Comparison of ENCODE assay signal across 25 mouse cellular contexts in genomic region chr11:4238167-4238566, GRCm38 (mm10). TPM values are rescaled to one million over a fixed set of nuclear protein-coding genes. Genes with fewer than 3 reads are reported as not detected.
A peak's percentile ranks its signal among the peaks of the same experiment; 100 is the strongest.
DNase-seq lines count a peak whose midpoint lies in the region; ATAC-seq and TF ChIP-seq lines count a peak whose summit lies in the region.
"Had no signal": no experiment of that assay in that cellular context is flagged by ENCODE, and none has a peak within 500 bp of the region (broad histone marks: within the 10 kb centered on the region; RNA-seq: fewer than 3 reads in every experiment).

No protein-coding gene starts in this region.

- no peaks in the 10 kb centered on the region for H3K27me3 ChIP-seq in midbrain, embryonic 11.5 days (ENCODE audit: control insufficient read depth, insufficient read depth, low read length)
- no peaks in the 10 kb centered on the region for H3K27me3 ChIP-seq in midbrain, embryonic 15.5 days (replicated peaks)
- H3K27me3 ChIP-seq in E14TG2a.4 (ENCODE audit: insufficient read depth, low read length) (peaks cover 36% of the 10 kb centered on the region), MEL (ENCODE audit: control insufficient read depth in 1 of 2, insufficient read depth in 2 of 2, low read length in 2 of 2) (no peaks in the 10 kb centered on the region)
- no peaks in the 10 kb centered on the region for H3K27me3 ChIP-seq in hindbrain, embryonic 16.5 days (replicated peaks; ENCODE audit: control insufficient read depth, insufficient read depth, low read length)
- H3K27me3 ChIP-seq: forebrain, embryonic 12.5 days; hindbrain, embryonic 13.5 days; midbrain, embryonic 12.5 days; neural tube, embryonic 13.5 days had no signal

- no peak overlapping the region for H3K4me2 ChIP-seq in midbrain, embryonic 11.5 days
- H3K4me2 ChIP-seq in midbrain, embryonic 15.5 days, result no peak overlapping the region
- no peak overlapping the region for H3K4me2 ChIP-seq in hindbrain, embryonic 16.5 days (ENCODE audit: low read length)
- H3K4me2 ChIP-seq: forebrain, embryonic 12.5 days; hindbrain, embryonic 13.5 days; midbrain, embryonic 12.5 days; neural tube, embryonic 13.5 days had no signal

- no peaks in the 10 kb centered on the region for H3K9me3 ChIP-seq in midbrain, embryonic 11.5 days (ENCODE audit: control insufficient read depth, low read length)
- H3K9me3 ChIP-seq in midbrain, embryonic 15.5 days, result no peaks in the 10 kb centered on the region
- H3K9me3 ChIP-seq in E14TG2a.4 (ENCODE audit: low read length) (no peaks in the 10 kb centered on the region), MEL (replicated peaks; ENCODE audit: insufficient read depth, low read length) (no peaks in the 10 kb centered on the region)
- peaks cover 4% of the 10 kb centered on the region for H3K9me3 ChIP-seq in hindbrain, embryonic 16.5 days (ENCODE audit: control insufficient read depth, low read length)
- H3K9me3 ChIP-seq: forebrain, embryonic 12.5 days; heart, embryonic 10.5 days; heart, embryonic 15.5 days; hindbrain, embryonic 13.5 days; midbrain, embryonic 12.5 days; neural tube, embryonic 13.5 days had no signal

- no peaks in the 10 kb centered on the region for H3K4me1 ChIP-seq in midbrain, embryonic 11.5 days (ENCODE audit: control insufficient read depth, insufficient read depth, low read length)
- H3K4me1 ChIP-seq in midbrain, embryonic 15.5 days, result no peaks in the 10 kb centered on the region
- H3K4me1 ChIP-seq in E14TG2a.4 (replicated peaks; ENCODE audit: low read depth, low read length) (peaks cover 80% of the 10 kb centered on the region), MEL (ENCODE audit: control insufficient read depth in 1 of 2, insufficient read depth in 2 of 2, low read length in 2 of 2) (peaks cover 0 to 22% of the 10 kb centered on the region in 2 experiments; a peak in 2 of 4 replicates)
- no peaks in the 10 kb centered on the region for H3K4me1 ChIP-seq in hindbrain, embryonic 16.5 days (ENCODE audit: control insufficient read depth, insufficient read depth, low read depth, low read length)
- H3K4me1 ChIP-seq: heart, embryonic 10.5 days; hindbrain, embryonic 13.5 days; midbrain, embryonic 12.5 days; neural tube, embryonic 13.5 days had no signal

- no peak overlapping the region for H3K9ac ChIP-seq in midbrain, embryonic 11.5 days (ENCODE audit: low read length)
- no peak overlapping the region for H3K9ac ChIP-seq in midbrain, embryonic 15.5 days
- peak overlapping the region; percentile 91 for H3K9ac ChIP-seq in MEL (ENCODE audit: control insufficient read depth, low read depth, low read length, poor library complexity, severe bottlenecking)
- no peak overlapping the region for H3K9ac ChIP-seq in hindbrain, embryonic 16.5 days (ENCODE audit: low read depth, low read length)
- H3K9ac ChIP-seq: forebrain, embryonic 12.5 days; forebrain, postnatal 0 days; heart, embryonic 15.5 days; hindbrain, embryonic 13.5 days; midbrain, embryonic 12.5 days; neural tube, embryonic 13.5 days had no signal

- TF ChIP-seq CTCF in E14TG2a.4 (conservative IDR thresholded peaks at IDR 0.05; ENCODE audit: low read length) (no peak), MEL (IDR thresholded peaks at IDR 0.05 in 2 of 3, conservative IDR thresholded peaks at IDR 0.05 in 1 of 3; ENCODE audit: control insufficient read depth in 1 of 3, insufficient read depth in 1 of 3, low read depth in 2 of 3, low read length in 3 of 3, poor library complexity in 1 of 3, severe bottlenecking in 1 of 3) (no peak)

- peaks cover 24% of the 10 kb centered on the region for H3K79me2 ChIP-seq in MEL (ENCODE audit: control insufficient read depth, insufficient read depth, low read length, poor library complexity)
- peaks cover 22% of the 10 kb centered on the region for H3K79me2 ChIP-seq in macrophage (ENCODE audit: inconsistent target)

- no peak for ATAC-seq in midbrain, embryonic 11.5 days (ENCODE audit: low FRiP score)
- no peak for ATAC-seq in midbrain, embryonic 15.5 days (replicated peaks)
- ATAC-seq in hindbrain, embryonic 16.5 days, result no peak
- ATAC-seq: forebrain, postnatal 0 days; intestine, postnatal 0 days had no signal

- TF ChIP-seq POLR2A in MEL (IDR thresholded peaks at IDR 0.05; ENCODE audit: control insufficient read depth in 1 of 2, insufficient read depth in 1 of 2, low read depth in 1 of 2, low read length in 2 of 2, poor library complexity in 1 of 2), result no peak

- H3K27ac ChIP-seq in midbrain, embryonic 11.5 days (ENCODE audit: low read depth, low read length), result no peak overlapping the region
- H3K27ac ChIP-seq in midbrain, embryonic 15.5 days, result no peak overlapping the region
- H3K27ac ChIP-seq in MEL (ENCODE audit: control insufficient read depth, low read depth, low read length) (peak overlapping the region; percentile 32), macrophage (peak overlapping the region; percentile 93)
- H3K27ac ChIP-seq in hindbrain, embryonic 16.5 days (ENCODE audit: low read depth, low read length), result no peak overlapping the region
- H3K27ac ChIP-seq: forebrain, embryonic 12.5 days; heart, embryonic 10.5 days; heart, embryonic 15.5 days; hindbrain, embryonic 13.5 days; midbrain, embryonic 12.5 days; neural tube, embryonic 13.5 days had no signal

- DNase-seq in midbrain, embryonic 11.5 days (ENCODE audit: low spot score, missing footprints), result peak; percentile 77
- no peak for DNase-seq in MEL (ENCODE audit: low read depth, low spot score)
- DNase-seq: adrenal gland, postnatal 14 days; B cell, adult 2 months; cerebellum, adult 2 months; forebrain, postnatal 0 days; heart, postnatal 36 days; kidney, adult 9 months; kidney, postnatal 10 days; layer of hippocampus, postnatal 36 days; left cerebral cortex, postnatal 4 days; lung, adult 18-20 months had no signal

- H3K4me3 ChIP-seq in midbrain, embryonic 11.5 days (ENCODE audit: low read depth, low read length), result no peak overlapping the region
- H3K4me3 ChIP-seq in midbrain, embryonic 15.5 days, result no peak overlapping the region
- H3K4me3 ChIP-seq in E14TG2a.4 (replicated peaks; ENCODE audit: low read length) (peak overlapping the region; percentile 59), MEL (ENCODE audit: control insufficient read depth in 1 of 2, insufficient read depth in 1 of 2, low read depth in 2 of 2, low read length in 2 of 2) (peak overlapping the region; percentile 82 to 97), macrophage (ENCODE audit: inconsistent target) (peak overlapping the region; percentile 96)
- no peak overlapping the region for H3K4me3 ChIP-seq in hindbrain, embryonic 16.5 days (ENCODE audit: low read length)
- H3K4me3 ChIP-seq: forebrain, embryonic 12.5 days; heart, embryonic 10.5 days; heart, embryonic 15.5 days; hindbrain, embryonic 13.5 days; midbrain, embryonic 12.5 days; neural tube, embryonic 13.5 days had no signal

- no peaks in the 10 kb centered on the region for H3K36me3 ChIP-seq in midbrain, embryonic 11.5 days (ENCODE audit: control insufficient read depth, insufficient read depth, low read length)
- H3K36me3 ChIP-seq in midbrain, embryonic 15.5 days (replicated peaks), result no peaks in the 10 kb centered on the region
- H3K36me3 ChIP-seq in E14TG2a.4 (ENCODE audit: insufficient read depth, low read length), result no peaks in the 10 kb centered on the region
- peaks cover 0 to 6% of the 10 kb centered on the region in 2 experiments; a peak in 2 of 4 replicates for H3K36me3 ChIP-seq in MEL (ENCODE audit: control insufficient read depth in 1 of 2, insufficient read depth in 2 of 2, low read length in 2 of 2)
- peaks cover 12% of the 10 kb centered on the region; the same call in 1 of the 2 replicates for H3K36me3 ChIP-seq in macrophage (ENCODE audit: inconsistent target)
- H3K36me3 ChIP-seq in hindbrain, embryonic 16.5 days (ENCODE audit: control insufficient read depth, insufficient read depth, low read length), result no peaks in the 10 kb centered on the region
- H3K36me3 ChIP-seq: forebrain, embryonic 12.5 days; heart, embryonic 10.5 days; heart, embryonic 15.5 days; hindbrain, embryonic 13.5 days; midbrain, embryonic 12.5 days; neural tube, embryonic 13.5 days had no signal

- no peak for TF ChIP-seq RAD21 in MEL (IDR thresholded peaks at IDR 0.05; ENCODE audit: low read depth, low read length)

- whole genome bisulfite sequencing in midbrain, embryonic 11.5 days, result 82% methylated on average over 6 of the region's 6 CpGs
- WGBS in midbrain, embryonic 15.5 days, result 82% methylated on average over 6 of the region's 6 CpGs
- 79% methylated on average over 6 of the region's 6 CpGs for WGBS in macrophage (ENCODE audit: missing documents)
- 95% methylated on average over 6 of the region's 6 CpGs for WGBS in hindbrain, embryonic 16.5 days

- TF ChIP-seq EP300 in MEL (IDR thresholded peaks at IDR 0.05; ENCODE audit: low read depth in 1 of 2, low read length in 2 of 2), result no peak

RNA-seq across cellular contexts. Expression of gene Osm, which starts 1.9 kb away (rescaled TPM):
- not detected in 2 replicates for polyA plus RNA-seq in midbrain, embryonic 11.5 days (2014; fragmentation: Nextera tagmentation; extraction: Ambion mirVana)
- 0.11 and 0.21 TPM in 2 replicates for polyA plus RNA-seq in midbrain, embryonic 15.5 days (2015; fragmentation: Nextera tagmentation; extraction: Ambion mirVana)
- 11.2 and 15.4 TPM in 2 replicates for total RNA-seq in MEL (2012; rRNA removed)
- polyA plus RNA-seq in MEL (2012; ENCODE audit: insufficient read depth in 1 of 2, insufficient read length in 2 of 2, low read depth in 1 of 2, low replicate concordance in 2 of 2, missing spikeins in 1 of 2) (10 to 100 TPM in 1 of 2 experiments, not detected in 1; 10.6 TPM), macrophage (2018) (9.4 to 10.8 TPM (median 9.9 TPM) in 3 replicates)
- 100 to 1,000 TPM in 1 of 26 experiments, 10 to 100 TPM in 21, 1 to 10 TPM in 4; 5.0 to 109 (median 19.2) TPM for total RNA-seq in macrophage (2018; cell fraction: chromatin; rRNA removed)
- total RNA-seq in macrophage (2018; cell fraction: cytosol; rRNA removed), result 100 to 1,000 TPM in 7 of 26 experiments, 10 to 100 TPM in 16, 1 to 10 TPM in 3; 6.2 to 178 (median 25.6) TPM
- 100 to 1,000 TPM in 8 of 26 experiments, 10 to 100 TPM in 18; 12.8 to 152 (median 30.9) TPM for total RNA-seq in macrophage (2018; cell fraction: nucleus; rRNA removed)
- polyA plus RNA-seq in hindbrain, embryonic 16.5 days (2015; fragmentation: Nextera tagmentation; extraction: Ambion mirVana), result not detected in 2 replicates
- total RNA-seq: adrenal gland, postnatal 14 days; gastrocnemius, adult 8-10 months; heart, postnatal 36 days; layer of hippocampus, postnatal 36 days had no signal
- polyA plus RNA-seq: forebrain, embryonic 12.5 days; midbrain, embryonic 12.5 days; neural tube, embryonic 13.5 days had no signal

RNA-seq across cellular contexts. Expression of gene Lif, which starts 19.2 kb away (rescaled TPM):
- not detected in 2 replicates for polyA plus RNA-seq in midbrain, embryonic 11.5 days (2014; fragmentation: Nextera tagmentation; extraction: Ambion mirVana)
- polyA plus RNA-seq in midbrain, embryonic 15.5 days (2015; fragmentation: Nextera tagmentation; extraction: Ambion mirVana), result 0.05 TPM in 1 of 2 replicates, not detected in the other
- total RNA-seq in MEL (2012; rRNA removed), result 0.10 and 0.27 TPM in 2 replicates
- polyA plus RNA-seq in MEL (2012; ENCODE audit: insufficient read depth in 1 of 2, insufficient read length in 2 of 2, low read depth in 1 of 2, low replicate concordance in 2 of 2, missing spikeins in 1 of 2) (under 1 TPM in 1 of 2 experiments, not detected in 1; 0.31 TPM), macrophage (2018) (0.06 to 0.14 TPM in 2 of 3 replicates, not detected in the other)
- 10 to 100 TPM in 5 of 26 experiments, 1 to 10 TPM in 4, under 1 TPM in 8, not detected in 9; 0.13 to 94.1 (median 1.3) TPM for total RNA-seq in macrophage (2018; cell fraction: chromatin; rRNA removed)
- total RNA-seq in macrophage (2018; cell fraction: cytosol; rRNA removed), result 10 to 100 TPM in 3 of 26 experiments, 1 to 10 TPM in 2, under 1 TPM in 17, not detected in 4; 0.03 to 32.8 (median 0.21) TPM
- total RNA-seq in macrophage (2018; cell fraction: nucleus; rRNA removed), result 100 to 1,000 TPM in 1 of 26 experiments, 10 to 100 TPM in 3, 1 to 10 TPM in 7, under 1 TPM in 10, not detected in 5; 0.17 to 116 (median 1.0) TPM
- polyA plus RNA-seq in hindbrain, embryonic 16.5 days (2015; fragmentation: Nextera tagmentation; extraction: Ambion mirVana), result 0.05 TPM in 1 of 2 replicates, not detected in the other
- polyA plus RNA-seq: erythroblast, embryonic 14.5 days; forebrain, embryonic 12.5 days; midbrain, embryonic 12.5 days; neural tube, embryonic 13.5 days had no signal

RNA-seq across cellular contexts. Expression of gene Castor1, which starts 20.1 kb away (rescaled TPM):
- polyA plus RNA-seq in midbrain, embryonic 11.5 days (2014; fragmentation: Nextera tagmentation; extraction: Ambion mirVana), result 2.5 and 2.7 TPM in 2 replicates
- polyA plus RNA-seq in midbrain, embryonic 15.5 days (2015; fragmentation: Nextera tagmentation; extraction: Ambion mirVana), result 2.6 and 3.6 TPM in 2 replicates
- 6.6 and 7.1 TPM in 2 replicates for total RNA-seq in MEL (2012; rRNA removed)
- polyA plus RNA-seq in MEL (2012; ENCODE audit: insufficient read depth in 1 of 2, insufficient read length in 2 of 2, low read depth in 1 of 2, low replicate concordance in 2 of 2, missing spikeins in 1 of 2) (10 to 100 TPM in 1 of 2 experiments, not detected in 1; 11.8 TPM), macrophage (2018) (2.2 to 3.4 TPM (median 2.2 TPM) in 3 replicates)
- total RNA-seq in macrophage (2018; cell fraction: chromatin; rRNA removed), result 1 to 10 TPM in 12 of 26 experiments, under 1 TPM in 7, not detected in 7; 0.44 to 4.1 (median 1.3) TPM
- total RNA-seq in macrophage (2018; cell fraction: cytosol; rRNA removed), result 1 to 10 TPM; 1.1 to 5.2 (median 2.6) TPM
- total RNA-seq in macrophage (2018; cell fraction: nucleus; rRNA removed), result 1 to 10 TPM in 16 of 26 experiments, under 1 TPM in 7, not detected in 3; 0.30 to 3.1 (median 1.4) TPM
- 6.7 and 7.4 TPM in 2 replicates for polyA plus RNA-seq in hindbrain, embryonic 16.5 days (2015; fragmentation: Nextera tagmentation; extraction: Ambion mirVana)

RNA-seq across cellular contexts. Expression of gene Tbc1d10a, which starts 51.6 kb away (rescaled TPM):
- polyA plus RNA-seq in midbrain, embryonic 11.5 days (2014; fragmentation: Nextera tagmentation; extraction: Ambion mirVana), result 14.6 and 17.3 TPM in 2 replicates
- 35.0 and 38.6 TPM in 2 replicates for polyA plus RNA-seq in midbrain, embryonic 15.5 days (2015; fragmentation: Nextera tagmentation; extraction: Ambion mirVana)
- 26.3 and 27.4 TPM in 2 replicates for total RNA-seq in MEL (2012; rRNA removed)
- polyA plus RNA-seq in MEL (2012; ENCODE audit: insufficient read depth in 1 of 2, insufficient read length in 2 of 2, low read depth in 1 of 2, low replicate concordance in 2 of 2, missing spikeins in 1 of 2), result 10 to 100 TPM in 1 of 2 experiments, not detected in 1; 23.0 TPM
- 10 to 100 TPM; 20.1 to 91.9 (median 38.6) TPM for total RNA-seq in macrophage (2018; cell fraction: chromatin; rRNA removed)
- 10 to 100 TPM in 25 of 26 experiments, 1 to 10 TPM in 1; 9.3 to 29.4 (median 18.4) TPM for total RNA-seq in macrophage (2018; cell fraction: cytosol; rRNA removed)
- 10 to 100 TPM; 14.5 to 65.4 (median 28.4) TPM for total RNA-seq in macrophage (2018; cell fraction: nucleus; rRNA removed)
- 9.4 to 23.8 TPM (median 16.5 TPM) in 3 replicates for polyA plus RNA-seq in macrophage (2018)
- polyA plus RNA-seq in hindbrain, embryonic 16.5 days (2015; fragmentation: Nextera tagmentation; extraction: Ambion mirVana), result 37.6 and 41.0 TPM in 2 replicates

Comparison
In these comparisons a context has a peak if more than half of its experiments do, and no peak if none do; other contexts are left out.
1. H3K27ac ChIP-seq: peak in MEL (single experiment) and macrophage (single experiment); none in midbrain, embryonic 11.5 days (single experiment), midbrain, embryonic 15.5 days (single experiment) and hindbrain, embryonic 16.5 days (single experiment).
2. H3K4me3 ChIP-seq: peak in E14TG2a.4 (single experiment), MEL (2 of 2) and macrophage (single experiment); none in midbrain, embryonic 11.5 days (single experiment), midbrain, embryonic 15.5 days (single experiment) and hindbrain, embryonic 16.5 days (single experiment).